Mouse (Mus musculus) ES-Bruce4 (cell line): ENCODE measurements at regions not wholly inside any gene's neighbourhood (a gene's known extent, or its start where the extent isn't known, plus 50 kb on each side); places are given as distances from the start of the nearest gene placed in this dataset.

ENCODE experiments used
- CTCF ChIP-seq: IDR thresholded peaks from one replicate; pipeline ENCODE4 v1.8.1; 2011; ENCODE audit warnings: low read depth, low read length
- EP300 ChIP-seq: IDR thresholded peaks from 2 replicates; pipeline ENCODE4 v1.6.1; 2011; ENCODE audit warnings: low read depth, low read length; ENCODE audit not compliant: insufficient read depth
- POLR2A ChIP-seq: IDR thresholded peaks from one replicate; pipeline ENCODE4 v1.8.1; 2011; ENCODE audit warnings: low read length; ENCODE audit not compliant: insufficient read depth

- no peak for TF ChIP-seq CTCF
- no peak for TF ChIP-seq POLR2A
- no peak for TF ChIP-seq EP300
Measured at GRCm38 (mm10) chr8:90657641-90658051, 159.5 kb downstream of the Gm19935 start.
